Mouse (Mus musculus) forebrain, embryonic 10.5 days (tissue): Measurements from ENCODE around the gene Vps13a. TPM values are rescaled to one million over a fixed set of nuclear protein-coding genes. Genes with fewer than 3 reads are reported as not detected.

Experiments
- DNase-seq: peaks from one replicate; pipeline ENCODE4 v3.0.0-alpha.2; 2017; ENCODE audit warnings: low spot score; ENCODE audit errors: extremely low spot score
- H3K27ac ChIP-seq: fragments of 300-500 bp; sonication (generic); 2 replicates; pipeline ENCODE4 v1.5.1; 2016; ENCODE audit warnings: mild to moderate bottlenecking
- H3K27me3 ChIP-seq: fragments of 300-500 bp; sonication (generic); 2 replicates; pipeline ENCODE4 v1.6.1; 2016; ENCODE audit warnings: mild to moderate bottlenecking; ENCODE audit not compliant: poor library complexity, severe bottlenecking
- H3K36me3 ChIP-seq: fragments of 300-500 bp; sonication (generic); replicated peaks from 2 replicates; pipeline ENCODE4 v1.6.1; 2016; ENCODE audit warnings: mild to moderate bottlenecking, moderate library complexity
- H3K4me1 ChIP-seq: fragments of 300-500 bp; sonication (generic); 2 replicates; pipeline ENCODE4 v1.6.1; 2016
- H3K4me3 ChIP-seq: fragments of 300-500 bp; sonication (generic); 2 replicates; pipeline ENCODE4 v1.5.1; 2016; ENCODE audit warnings: mild to moderate bottlenecking, moderate library complexity
- H3K9me3 ChIP-seq: fragments of 300-500 bp; sonication (generic); 2 replicates; pipeline ENCODE4 v1.6.1; 2016; ENCODE audit warnings: mild to moderate bottlenecking, moderate library complexity
- WGBS: fragments of 180-500 bp; shearing (Covaris S2); methylation state at CpG from one replicate; pipeline ENCODE4 v1.1.7; 2016; 5-methylcytosine and 5-hydroxymethylcytosine counted together
- polyA plus RNA-seq: library from polyadenylated mRNA; unstranded; fragments of >200 nt; fragmentation: Nextera tagmentation; extraction: Ambion mirVana; gene quantifications from 2 replicates; pipeline ENCODE4 v1.2.1, GENCODE M21; 2016

The Vps13a gene
- polyA plus RNA-seq, 1 experiment from 2014 or later, result 12.7 TPM

- no peak for DNase-seq
- H3K27me3 ChIP-seq, result no peaks in the 10 kb centered on the region
- no peak overlapping the region for H3K4me3 ChIP-seq
- 95% methylated on average over 3 of the region's 3 CpGs for WGBS
- no peaks in the 10 kb centered on the region for H3K4me1 ChIP-seq
- H3K9me3 ChIP-seq, result no peaks in the 10 kb centered on the region
- H3K27ac ChIP-seq, result no peak overlapping the region
- H3K36me3 ChIP-seq, result 0 out of 2 replicates have a peak, but pooled peaks cover 4% of the 10 kb centered on the region
Observed at GRCm38 (mm10) chr19:16753151-16753550, 27.6 kb downstream of the Vps13a start.

DNA sequence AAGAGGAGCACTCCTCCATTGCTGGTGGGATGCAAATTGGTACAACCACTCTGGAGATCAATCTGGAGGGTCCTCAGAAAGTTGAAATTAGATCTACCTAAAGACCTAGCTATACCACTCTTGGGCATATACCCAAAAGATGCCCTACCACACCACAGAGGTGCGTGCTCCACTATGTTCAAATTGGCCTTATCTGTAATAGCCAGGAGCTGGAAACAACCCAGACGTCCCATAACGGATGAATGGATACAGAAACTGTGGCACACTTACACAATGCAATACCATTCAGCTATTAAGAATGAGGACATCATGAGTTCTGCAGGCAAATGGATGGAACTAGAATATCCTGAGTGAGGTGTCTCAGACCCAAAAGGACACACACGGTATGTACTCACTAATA is 43.9 kb downstream of the Vps13a start:
- Histone ChIP-seq H3K4me1 (no peaks in the 10 kb centered on the region), H3K4me3 (no peak overlapping the region), H3K9me3 (no peaks in the 10 kb centered on the region), H3K27ac (no peak overlapping the region), H3K27me3 (no peaks in the 10 kb centered on the region), H3K36me3 (peaks cover 5% of the 10 kb centered on the region; the same call in 1 of the 2 replicates)
- no peak for DNase-seq
- 93% methylated on average over 4 of the region's 4 CpGs for WGBS

- WGBS, result 76% methylated on average over 2 of the region's 2 CpGs
- Histone ChIP-seq H3K4me3 (no peak overlapping the region), H3K36me3 (peaks cover 5% of the 10 kb centered on the region; the same call in 1 of the 2 replicates), H3K27ac (no peak overlapping the region), H3K4me1 (no peaks in the 10 kb centered on the region), H3K9me3 (no peaks in the 10 kb centered on the region), H3K27me3 (no peaks in the 10 kb centered on the region)
- no peak for DNase-seq
Observed at GRCm38 (mm10) chr19:16728729-16729128, 52.0 kb downstream of the Vps13a start.

DNA sequence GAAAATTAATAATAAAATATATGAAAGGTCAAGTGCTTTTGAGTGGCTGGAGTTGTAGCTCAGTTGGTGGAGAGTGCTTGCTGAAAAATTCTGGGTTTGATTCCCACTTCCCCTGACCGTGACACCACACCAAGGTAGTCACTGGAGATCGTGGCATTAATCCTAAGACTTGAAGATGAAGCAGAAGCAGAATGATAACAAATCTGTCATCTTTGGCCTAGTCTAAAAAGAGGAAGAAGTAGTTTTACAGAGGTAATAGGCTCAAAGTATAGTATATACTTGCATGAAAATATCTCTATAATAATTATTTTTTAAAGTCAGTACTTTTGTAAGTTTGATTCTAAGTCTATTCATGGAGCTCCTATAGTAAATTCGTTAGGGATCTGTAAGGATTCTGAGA is 65.5 kb downstream of the Vps13a start:
- Histone ChIP-seq H3K4me1 (no peaks in the 10 kb centered on the region), H3K27me3 (no peaks in the 10 kb centered on the region), H3K4me3 (no peak overlapping the region), H3K36me3 (peaks cover 6% of the 10 kb centered on the region; the same call in 1 of the 2 replicates), H3K27ac (no peak overlapping the region), H3K9me3 (no peaks in the 10 kb centered on the region)
- 91% methylated on average over 3 of the region's 3 CpGs for WGBS
- DNase-seq, result no peak

DNA sequence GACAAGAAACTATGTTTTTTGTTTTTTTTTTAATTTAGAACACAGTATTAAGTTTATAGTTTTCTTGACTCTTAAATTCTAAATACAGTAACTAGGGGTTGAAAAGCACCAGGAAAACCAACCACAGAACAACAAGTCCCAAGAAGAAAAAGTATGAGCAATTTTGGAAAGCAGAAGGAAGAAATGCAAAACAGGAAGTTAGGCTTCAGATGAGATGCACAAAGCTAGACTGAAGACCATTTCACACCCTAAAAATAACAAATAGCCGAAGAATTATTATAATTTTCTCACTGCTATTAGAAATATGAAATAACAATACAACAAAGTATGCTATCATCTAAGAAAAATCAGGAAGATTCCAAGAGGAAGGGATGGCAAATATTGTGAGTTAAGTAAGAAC is 78.9 kb downstream of the Vps13a start:
- DNase-seq, result no peak
- WGBS, result 94% methylated on average over 1 of the region's 1 CpGs

DNA sequence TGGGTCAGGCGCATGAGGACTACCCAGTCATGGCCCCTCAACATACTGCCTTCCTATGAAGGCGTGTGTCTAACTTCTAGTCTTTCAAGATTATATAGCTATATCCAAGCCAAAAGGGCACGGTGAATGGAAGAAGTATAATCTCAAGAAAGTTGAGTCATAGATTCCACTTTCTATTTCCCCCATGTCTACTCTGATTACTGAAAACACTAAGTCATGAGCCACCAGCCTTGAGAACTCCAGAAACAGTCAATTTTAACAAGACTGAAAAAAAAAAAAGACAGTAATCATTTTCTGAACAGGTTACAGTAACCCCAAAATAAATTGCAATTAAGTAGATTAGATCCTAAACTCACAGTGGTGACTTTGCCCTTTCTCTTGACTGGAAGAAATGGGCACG is 95.8 kb downstream of the Vps13a start:
- Histone ChIP-seq H3K4me1 (no peaks in the 10 kb centered on the region), H3K4me3 (no peak overlapping the region), H3K27me3 (no peaks in the 10 kb centered on the region), H3K9me3 (no peaks in the 10 kb centered on the region), H3K27ac (no peak overlapping the region), H3K36me3 (peaks cover 4% of the 10 kb centered on the region; the same call in 1 of the 2 replicates)
- WGBS, result 92% methylated on average over 4 of the region's 4 CpGs
- DNase-seq, result no peak

More for the DNA sequence above, 78.9 kb downstream of the Vps13a start:
- Histone ChIP-seq H3K27me3 (no peaks in the 10 kb centered on the region), H3K9me3 (no peaks in the 10 kb centered on the region), H3K4me1 (no peaks in the 10 kb centered on the region), H3K27ac (no peak overlapping the region), H3K36me3 (no peaks in the 10 kb centered on the region), H3K4me3 (no peak overlapping the region)

DNA sequence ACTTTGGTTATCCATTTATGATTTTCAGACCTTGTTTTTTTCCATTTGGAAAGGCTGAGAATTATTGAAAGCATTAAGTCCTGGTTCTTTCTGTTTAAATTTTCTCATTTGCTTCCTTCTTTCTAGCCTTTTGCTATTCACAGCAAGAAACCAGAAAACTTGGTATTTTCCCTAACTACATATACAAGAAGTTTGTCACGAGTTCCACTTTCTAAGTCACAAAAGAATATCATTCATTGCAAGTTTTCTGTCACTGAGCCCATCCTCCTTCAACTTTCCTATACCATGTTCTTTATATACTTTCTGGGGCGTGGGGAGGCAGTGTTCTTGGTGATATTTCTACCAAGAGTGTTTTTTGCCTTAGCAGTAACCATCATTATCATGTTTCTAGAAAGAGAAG is 96.5 kb downstream of the Vps13a start:
- H3K36me3 ChIP-seq, result peaks cover 4% of the 10 kb centered on the region; the same call in 1 of the 2 replicates
- H3K4me3 ChIP-seq, result no peak overlapping the region
- H3K9me3 ChIP-seq, result no peaks in the 10 kb centered on the region
- no peaks in the 10 kb centered on the region for H3K27me3 ChIP-seq
- no peak for DNase-seq
- H3K27ac ChIP-seq, result no peak overlapping the region
- H3K4me1 ChIP-seq, result no peaks in the 10 kb centered on the region
- WGBS, result 82% methylated on average over 2 of the region's 2 CpGs

- Histone ChIP-seq H3K4me1 (peaks cover 11% of the 10 kb centered on the region), H3K27me3 (no peaks in the 10 kb centered on the region), H3K36me3 (no peaks in the 10 kb centered on the region), H3K27ac (peak overlapping the region; percentile 40; the same call in 1 of the 2 replicates), H3K4me3 (no peak overlapping the region), H3K9me3 (no peaks in the 10 kb centered on the region)
- 36% methylated on average over 14 of the region's 14 CpGs for WGBS
- DNase-seq, result no peak
Observed at GRCm38 (mm10) chr19:16625610-16626395, 154.9 kb downstream of the Vps13a start.

GRCm38 (mm10) chr19:16624994-16625393 is 155.7 kb downstream of the Vps13a start:
- Histone ChIP-seq H3K27me3 (no peaks in the 10 kb centered on the region), H3K9me3 (no peaks in the 10 kb centered on the region), H3K36me3 (no peaks in the 10 kb centered on the region), H3K27ac (no peak overlapping the region), H3K4me3 (no peak overlapping the region), H3K4me1 (peaks cover 10% of the 10 kb centered on the region)
- DNase-seq, result no peak

DNA sequence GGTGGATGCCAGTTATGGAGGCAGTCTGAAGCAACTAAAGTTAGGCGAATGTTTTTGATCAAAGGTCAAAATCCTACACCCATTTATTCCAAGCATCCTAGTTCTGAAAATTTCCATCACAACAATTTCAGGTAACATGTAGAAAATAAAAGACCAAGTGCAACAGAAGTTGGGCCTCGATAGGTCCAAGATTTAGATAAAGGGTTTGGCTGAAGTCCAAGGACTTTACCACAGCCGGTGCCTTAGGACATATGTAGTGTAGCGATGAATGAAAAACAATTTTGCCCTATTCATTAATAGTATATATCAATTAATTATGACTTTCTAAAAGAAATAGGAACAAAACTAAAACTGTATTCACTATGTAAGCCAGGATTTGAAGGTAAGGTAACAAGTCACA is 157.6 kb downstream of the Vps13a start:
- WGBS, result 95% methylated on average over 4 of the region's 4 CpGs
- DNase-seq, result no peak

DNA sequence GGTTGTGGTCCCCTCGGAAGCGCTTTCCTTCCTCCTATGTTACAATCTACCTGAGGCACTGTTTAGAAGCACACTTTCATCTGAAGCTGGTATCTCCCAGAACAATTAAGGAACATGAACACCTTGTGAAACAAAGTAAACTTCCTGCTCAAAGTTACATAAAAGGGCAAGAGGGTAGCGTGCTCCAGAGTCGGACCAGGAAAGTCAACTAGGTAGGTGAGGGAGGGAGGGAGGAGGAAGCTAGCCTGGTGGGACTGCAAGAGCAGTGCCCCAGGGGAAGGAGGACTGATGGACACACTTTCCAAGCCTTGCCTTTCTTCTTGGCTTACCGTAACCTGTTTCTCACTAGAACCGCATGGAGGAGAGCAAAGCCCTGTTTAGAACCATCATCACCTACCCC is 173.1 kb downstream of the Vps13a start:
- Histone ChIP-seq H3K27ac (no peak overlapping the region), H3K4me3 (no peak overlapping the region), H3K36me3 (no peaks in the 10 kb centered on the region), H3K27me3 (no peaks in the 10 kb centered on the region), H3K9me3 (no peaks in the 10 kb centered on the region), H3K4me1 (no peaks in the 10 kb centered on the region)
- 95% methylated on average over 6 of the region's 6 CpGs for WGBS
- no peak for DNase-seq

More for the DNA sequence above, 157.6 kb downstream of the Vps13a start:
- Histone ChIP-seq H3K9me3 (no peaks in the 10 kb centered on the region), H3K27ac (no peak overlapping the region), H3K36me3 (no peaks in the 10 kb centered on the region), H3K4me1 (peaks cover 15% of the 10 kb centered on the region), H3K4me3 (no peak overlapping the region), H3K27me3 (no peaks in the 10 kb centered on the region)

GRCm38 (mm10) chr19:16602026-16602425 is 178.7 kb downstream of the Vps13a start:
- DNase-seq, result no peak
- H3K27ac ChIP-seq, result no peak overlapping the region
- H3K27me3 ChIP-seq, result peaks cover 19% of the 10 kb centered on the region
- WGBS, result 88% methylated on average over 8 of the region's 8 CpGs
- peaks cover 22% of the 10 kb centered on the region for H3K4me1 ChIP-seq
- no peak overlapping the region for H3K4me3 ChIP-seq
- no peaks in the 10 kb centered on the region for H3K9me3 ChIP-seq
- H3K36me3 ChIP-seq, result no peaks in the 10 kb centered on the region

GRCm38 (mm10) chr19:16599298-16599970 is 181.3 kb downstream of the Vps13a start:
- Histone ChIP-seq H3K27me3 (peaks cover 19% of the 10 kb centered on the region), H3K27ac (no peak overlapping the region), H3K4me1 (peaks cover 23% of the 10 kb centered on the region), H3K4me3 (no peak overlapping the region), H3K36me3 (no peaks in the 10 kb centered on the region), H3K9me3 (no peaks in the 10 kb centered on the region)
- 17% methylated on average over 9 of the region's 9 CpGs for WGBS
- DNase-seq, result peak; percentile 75
